Mouse (Mus musculus) spleen, embryonic (tissue): ENCODE data around the gene Tas2r104.

Source experiments
- CTCF ChIA-PET: fragments of 350-600 bp; sonication (Branson Sonifier 250); formaldehyde crosslinking; loops from one replicate; lab custom pipeline; 2022; lab: Charles Lee

Gene Tas2r104

DNA sequence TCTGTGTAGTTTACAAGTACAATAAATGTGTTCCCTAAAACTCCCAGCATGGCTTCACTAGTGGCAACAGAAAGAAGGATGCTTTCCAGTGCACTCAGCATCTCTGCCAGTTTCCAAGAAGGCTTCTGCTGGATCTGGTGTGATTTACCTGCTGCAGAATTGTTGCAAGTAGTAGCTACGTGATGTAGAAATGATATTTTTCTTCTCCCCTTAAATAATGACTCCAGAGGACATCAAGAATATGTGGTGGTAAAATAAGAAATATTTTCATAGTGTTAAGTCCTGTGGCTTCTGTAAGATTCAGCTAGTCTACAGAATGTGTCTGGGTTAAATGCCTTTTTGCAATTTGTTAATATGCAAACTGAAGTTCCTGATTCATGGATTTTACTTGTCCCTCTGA is at the start of gene Tas2r104:
Gene Tas2r104, minus strand, starts transcription at position 101 of the 400 bp plus-strand sequence.
- CTCF ChIA-PET = no interaction called here

DNA sequence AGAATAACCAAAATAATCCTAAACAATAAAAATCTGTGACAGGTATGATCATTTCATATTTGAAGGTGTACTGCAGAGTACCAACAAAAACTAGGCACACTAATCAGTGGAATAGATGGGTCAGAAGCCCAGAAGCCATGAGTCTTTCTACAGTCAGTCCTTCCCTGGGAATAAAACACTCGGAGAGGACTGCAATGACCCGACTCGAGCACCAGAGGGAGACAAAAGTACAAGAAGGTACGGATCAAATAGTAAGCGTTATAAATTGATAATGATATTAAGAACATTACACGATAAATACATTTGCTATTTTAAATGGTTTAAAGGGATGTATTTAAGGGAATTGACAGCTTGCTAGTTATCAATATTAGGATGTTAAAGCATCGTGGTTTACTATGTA is 27.3 kb upstream of the Tas2r104 start:
- CTCF ChIA-PET = no interaction called here

DNA sequence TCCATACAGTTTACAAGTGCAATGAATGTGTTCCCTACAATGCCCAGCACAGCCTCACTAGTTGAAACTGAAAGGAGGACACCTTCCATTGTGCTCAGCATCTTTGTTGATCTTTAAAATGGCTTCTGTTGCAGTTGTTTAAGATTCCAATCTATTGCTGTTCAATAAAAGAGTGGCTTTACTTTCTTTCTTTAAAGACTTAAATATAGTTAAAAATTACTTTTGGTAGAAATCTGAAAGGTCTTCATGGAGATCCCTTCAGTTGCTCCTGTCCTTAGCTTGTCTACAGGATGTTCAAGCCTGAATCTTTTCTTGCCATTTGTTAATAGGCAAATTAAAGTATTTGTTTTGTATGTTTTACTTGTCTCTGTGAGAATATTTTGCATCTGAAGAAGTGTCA is 4.4 kb upstream of the Tas2r104 start, which contains the start of gene Tas2r114:
Gene Tas2r114, minus strand, starts transcription at position 101 of the 400 bp plus-strand sequence.
- CTCF ChIA-PET = no interaction called here

GRCm38 (mm10) chr6:131687395-131687794 is 1.9 kb upstream of the Tas2r104 start, which contains the start of gene Tas2r105:
Gene Tas2r105 (minus strand): TSS chr6:131687495.
- CTCF ChIA-PET = no interaction called here

- CTCF ChIA-PET = no interaction called here
These were observed 6.8 kb downstream of the Tas2r104 start, which contains the start of gene Tas2r106 for GRCm38 (mm10) chr6:131678786-131679185. Gene Tas2r106 (minus strand): TSS chr6:131678886.

DNA sequence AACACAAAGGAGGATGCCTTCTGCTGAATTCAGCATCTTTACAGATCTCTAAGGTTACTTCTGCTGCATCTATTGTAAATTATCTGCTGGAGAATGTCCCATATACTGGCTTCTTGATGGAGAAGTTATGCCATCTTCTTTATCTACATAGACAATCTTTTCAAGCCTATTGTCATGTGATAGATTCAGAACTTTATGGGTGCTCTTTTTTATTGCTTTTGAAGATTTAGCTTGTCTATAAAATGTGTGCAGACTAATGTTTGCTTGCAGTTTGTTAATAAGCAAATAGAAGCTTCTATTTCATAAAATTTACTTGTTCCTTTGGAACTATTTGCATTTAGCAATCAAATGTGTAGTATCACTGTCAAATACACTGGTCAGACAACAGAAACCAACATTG is 25.5 kb downstream of the Tas2r104 start, which contains the start of gene Tas2r107:
Gene Tas2r107, minus strand, starts transcription at position 101 of the 400 bp plus-strand sequence.
- CTCF ChIA-PET = no interaction called here
